Mouse (Mus musculus): ENCODE results near the gene Tmtc2.

The Tmtc2 gene

GRCm38 (mm10) chr10:105288472-105288871 lies 285.8 kb downstream of the Tmtc2 start:
- no peak for DNase-seq (ENCODE audit: low read depth)

- no peak for DNase-seq (ENCODE audit: low read depth)
Measured at GRCm38 (mm10) chr10:105287575-105287974, 286.7 kb downstream of the Tmtc2 start.

- peak; percentile 5 for DNase-seq (ENCODE audit: low read depth)
Measured at GRCm38 (mm10) chr10:105287064-105287463, 287.2 kb downstream of the Tmtc2 start.

- no peak for DNase-seq (ENCODE audit: low read depth)
Measured at GRCm38 (mm10) chr10:105286221-105286620, 288.0 kb downstream of the Tmtc2 start.

GRCm38 (mm10) chr10:105284171-105284570 lies 290.1 kb downstream of the Tmtc2 start:
- DNase-seq (ENCODE audit: low read depth) = no peak

GRCm38 (mm10) chr10:105280933-105281332 lies 293.3 kb downstream of the Tmtc2 start:
- DNase-seq (ENCODE audit: low read depth) = no peak

- DNase-seq (ENCODE audit: low read depth) = no peak
Measured at GRCm38 (mm10) chr10:105260053-105260452, 314.2 kb downstream of the Tmtc2 start.

GRCm38 (mm10) chr10:105238291-105238690 lies 336.0 kb downstream of the Tmtc2 start:
- DNase-seq (ENCODE audit: low read depth) = peak; percentile 54

GRCm38 (mm10) chr10:105232864-105233263 lies 341.4 kb downstream of the Tmtc2 start:
- DNase-seq (ENCODE audit: low read depth) = no peak

GRCm38 (mm10) chr10:105230416-105230815 lies 343.8 kb downstream of the Tmtc2 start:
- no peak for DNase-seq (ENCODE audit: low read depth)

- DNase-seq (ENCODE audit: low read depth) = no peak
Measured at GRCm38 (mm10) chr10:105228623-105229022, 345.6 kb downstream of the Tmtc2 start.

GRCm38 (mm10) chr10:105227631-105228030 lies 346.6 kb downstream of the Tmtc2 start:
- no peak for DNase-seq (ENCODE audit: low read depth)

- DNase-seq (ENCODE audit: low read depth) = no peak
Measured at GRCm38 (mm10) chr10:105225714-105226113, 348.5 kb downstream of the Tmtc2 start.

GRCm38 (mm10) chr10:105222904-105223303 lies 351.3 kb downstream of the Tmtc2 start:
- no peak for DNase-seq (ENCODE audit: low read depth)

GRCm38 (mm10) chr10:105201491-105201890 lies 372.8 kb downstream of the Tmtc2 start:
- no peak for DNase-seq (ENCODE audit: low read depth)

- DNase-seq (ENCODE audit: low read depth) = no peak
Measured at GRCm38 (mm10) chr10:105200678-105201077, 373.6 kb downstream of the Tmtc2 start.

- no peak for DNase-seq (ENCODE audit: low read depth)
Measured at GRCm38 (mm10) chr10:105200092-105200491, 374.2 kb downstream of the Tmtc2 start.

GRCm38 (mm10) chr10:105199515-105199914 lies 374.7 kb downstream of the Tmtc2 start:
- no peak for DNase-seq (ENCODE audit: low read depth)

GRCm38 (mm10) chr10:105195377-105195776 lies 378.9 kb downstream of the Tmtc2 start:
- DNase-seq (ENCODE audit: low read depth) = no peak

GRCm38 (mm10) chr10:105193756-105194460 lies 380.3 kb downstream of the Tmtc2 start:
- DNase-seq (ENCODE audit: low read depth) = no peak

GRCm38 (mm10) chr10:105192071-105192470 lies 382.2 kb downstream of the Tmtc2 start:
- DNase-seq (ENCODE audit: low read depth) = no peak

- no peak for DNase-seq (ENCODE audit: low read depth)
Measured at GRCm38 (mm10) chr10:105189746-105190145, 384.5 kb downstream of the Tmtc2 start.

- no peak for DNase-seq (ENCODE audit: low read depth)
Measured at GRCm38 (mm10) chr10:105186636-105187035, 387.6 kb downstream of the Tmtc2 start.

- DNase-seq (ENCODE audit: low read depth) = no peak
Measured at GRCm38 (mm10) chr10:105168443-105169102, 405.7 kb downstream of the Tmtc2 start.

Measured in NIH3T3 (cell line).